Mouse (Mus musculus) adipocyte (in vitro differentiated cells): ENCODE results near the gene Gm3633.
"Not testable (repeated sequence)": the region's sequence is repeated elsewhere in the genome, so short reads cannot be mapped to it uniquely, and the experiment has no call there.

Experiments
- DNase-seq: peaks from one replicate; pipeline ENCODE4 v3.0.0-alpha.2; 2016; ENCODE audit warnings: low spot score

Gm3633 gene

GRCm38 (mm10) chr14:42641817-42642216 is at the start of gene Gm3633:
TSS of gene Gm3633 (minus strand) at chr14:42641917.
- DNase-seq = not testable (repeated sequence)

GRCm38 (mm10) chr14:42655638-42656037 is 13.9 kb upstream of the Gm3633 start, which contains the start of gene Gm10378:
TSS of gene Gm10378 (plus strand) at chr14:42655938.
- DNase-seq = not testable (repeated sequence)

GRCm38 (mm10) chr14:42599782-42600181 is 41.9 kb downstream of the Gm3633 start, which contains the start of gene Gm17124:
TSS of gene Gm17124 (minus strand) at chr14:42599882.
- DNase-seq = not testable (repeated sequence)
